17 mouse cellular contexts compared by ENCODE assay signal in genomic region chr9:43822206-43822605, GRCm38 (mm10).
"Had no signal": no experiment of that assay in that cellular context is flagged by ENCODE, and none has a peak within 500 bp of the region (broad histone marks: within the 10 kb centered on the region; RNA-seq: fewer than 3 reads in every experiment).

No protein-coding gene starts in this region.

- H3K9ac ChIP-seq: lung, embryonic 15.5 days; midbrain, embryonic 13.5 days; midbrain, embryonic 15.5 days; neural tube, embryonic 12.5 days had no signal

- H3K4me3 ChIP-seq: lung, embryonic 15.5 days; megakaryocyte, embryonic 14.5 days; midbrain, embryonic 13.5 days; midbrain, embryonic 15.5 days; neural tube, embryonic 12.5 days had no signal

- H3K27me3 ChIP-seq: lung, embryonic 15.5 days; midbrain, embryonic 13.5 days; midbrain, embryonic 15.5 days; neural tube, embryonic 12.5 days had no signal

- H3K4me1 ChIP-seq: lung, embryonic 15.5 days; megakaryocyte, embryonic 14.5 days had no signal

- H3K27ac ChIP-seq: lung, embryonic 15.5 days; macrophage; midbrain, embryonic 13.5 days; midbrain, embryonic 15.5 days; neural tube, embryonic 12.5 days had no signal

- DNase-seq: lung, adult 2 months; lung, postnatal 14 days; lung, postnatal 36 days; retina, postnatal 1 day; right cerebral cortex, adult 18-20 months; right cerebral cortex, postnatal 25 days; right cerebral cortex, postnatal 4 days; spleen, adult 18-20 months; thymus, adult 18-20 months; thymus, postnatal 14 days; thymus, postnatal 36 days had no signal

- H3K36me3 ChIP-seq: lung, embryonic 15.5 days; midbrain, embryonic 13.5 days; midbrain, embryonic 15.5 days; neural tube, embryonic 12.5 days had no signal
